Mouse (Mus musculus): ENCODE results near the gene Cadm1.

GRCm38 (mm10) chr9:47771953-47772352, 242.0 kb downstream of the Cadm1 start:
- TF ChIP-seq CTCF (conservative IDR thresholded peaks at IDR 0.05; ENCODE audit: insufficient read depth, insufficient read length, low read depth, low read length) (no peak), POLR2A (IDR thresholded peaks at IDR 0.05; ENCODE audit: low read depth, low read length) (no peak)

Data from kidney, adult 2 months (tissue).